Mouse (Mus musculus) testis, postnatal 14 days (tissue): Measurements from ENCODE around the gene Epha2.

ENCODE experiments used
- DNase-seq: peaks from one replicate; pipeline ENCODE4 v3.0.0; 2021; ENCODE audit warnings: low spot score

Epha2 gene

DNA sequence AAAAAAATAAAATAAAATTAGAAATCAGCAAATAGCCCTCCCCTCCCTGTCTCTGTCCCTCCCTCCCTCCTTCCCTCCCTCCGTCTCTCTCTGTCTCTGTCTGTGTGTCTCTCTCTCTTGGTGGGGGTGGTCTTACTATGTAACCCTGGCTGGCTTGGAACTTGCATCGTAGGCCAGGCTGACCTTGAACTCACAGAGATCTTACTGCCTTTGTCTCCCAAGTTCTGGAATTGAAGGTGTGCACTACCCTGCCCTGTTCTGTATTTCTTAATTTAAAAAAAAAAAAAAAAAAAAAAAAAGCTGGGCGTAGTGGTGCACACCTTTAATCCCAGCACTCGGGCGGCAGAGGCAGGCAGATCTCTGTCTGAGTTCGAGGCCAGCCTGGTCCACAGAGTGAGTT lies 21.3 kb upstream of the Epha2 start:
- no peak for DNase-seq

- no peak for DNase-seq
These were observed 20.6 kb upstream of the Epha2 start for GRCm38 (mm10) chr4:141280471-141280870.

GRCm38 (mm10) chr4:141281153-141281552 lies 19.9 kb upstream of the Epha2 start:
- no peak for DNase-seq

- no peak for DNase-seq
These were observed 19.5 kb upstream of the Epha2 start for GRCm38 (mm10) chr4:141281578-141281977.

GRCm38 (mm10) chr4:141282087-141282486 lies 19.0 kb upstream of the Epha2 start:
- DNase-seq = no peak

DNA sequence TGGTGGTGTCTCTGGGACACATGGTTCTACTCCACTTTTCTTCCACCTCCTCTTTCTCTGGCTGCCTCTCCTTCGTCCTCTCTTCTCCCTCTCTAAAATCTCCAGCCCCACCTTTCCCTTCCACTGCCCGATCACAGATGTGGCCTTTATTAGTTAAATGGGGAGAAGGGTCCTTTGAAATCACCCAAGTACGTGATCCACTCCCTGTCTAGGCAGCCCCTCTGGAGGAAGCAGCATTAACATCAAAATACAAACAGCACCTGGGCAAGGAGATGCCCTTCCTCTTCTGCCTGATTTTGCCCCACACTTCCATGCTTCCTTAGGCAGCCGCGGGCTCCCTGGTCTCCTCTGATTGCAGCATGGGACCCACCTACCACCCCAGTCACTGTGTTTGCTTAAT lies 18.4 kb upstream of the Epha2 start:
- DNase-seq = no peak

DNA sequence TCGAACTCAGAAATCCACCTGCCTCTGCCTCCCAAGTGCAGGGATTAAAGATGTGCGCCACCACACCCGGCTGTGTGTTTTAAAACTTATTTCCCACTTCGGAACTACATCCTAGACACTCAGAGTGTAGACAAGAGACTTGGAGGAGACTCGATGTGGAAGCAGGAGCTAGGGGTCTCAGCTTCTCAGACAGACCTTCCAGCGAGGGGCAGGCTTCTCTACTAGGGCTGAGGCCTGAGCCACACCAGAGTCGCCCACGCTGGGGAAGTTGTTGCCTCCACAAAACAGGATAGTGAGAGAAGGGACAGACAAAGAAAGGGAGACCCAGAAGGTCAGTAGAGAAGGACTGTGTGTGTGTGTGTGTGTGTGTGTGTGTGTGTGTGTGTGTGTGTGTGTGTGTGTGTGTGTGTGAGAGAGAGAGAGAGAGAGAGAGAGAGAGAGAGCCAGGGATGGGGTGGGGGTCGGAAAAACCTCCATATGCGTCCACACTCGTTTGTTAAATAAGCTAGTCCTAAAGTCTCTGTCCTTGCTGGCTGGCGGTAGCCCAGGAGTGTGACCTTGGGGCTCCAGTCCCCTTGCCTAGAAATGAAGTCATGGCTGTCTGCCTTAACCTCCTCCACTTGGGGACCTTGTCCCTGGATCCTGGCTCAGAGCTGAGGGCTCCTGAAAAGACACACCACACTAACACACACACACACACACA lies 17.7 kb upstream of the Epha2 start:
- DNase-seq = no peak

- no peak for DNase-seq
These were observed 17.1 kb upstream of the Epha2 start for GRCm38 (mm10) chr4:141283879-141284411.

DNA sequence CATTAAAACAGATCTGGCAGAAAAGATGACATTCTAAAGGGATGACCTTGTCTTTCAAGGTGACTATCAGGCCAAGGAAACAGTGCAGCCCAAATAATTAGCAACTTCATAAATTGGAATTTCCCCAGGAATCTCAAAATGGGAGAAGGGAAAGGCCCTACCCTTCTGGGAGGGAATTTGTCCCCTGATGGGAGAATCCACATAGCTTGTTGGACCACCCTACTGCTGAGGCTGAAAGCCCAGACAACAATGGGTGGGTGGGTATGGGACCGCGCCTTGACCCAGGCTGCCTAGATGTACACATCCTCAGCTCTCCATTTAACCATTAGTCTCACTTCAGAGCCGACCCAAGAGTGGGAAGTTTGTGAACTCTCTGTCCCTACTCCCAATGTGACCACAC lies 16.6 kb upstream of the Epha2 start:
- no peak for DNase-seq

DNA sequence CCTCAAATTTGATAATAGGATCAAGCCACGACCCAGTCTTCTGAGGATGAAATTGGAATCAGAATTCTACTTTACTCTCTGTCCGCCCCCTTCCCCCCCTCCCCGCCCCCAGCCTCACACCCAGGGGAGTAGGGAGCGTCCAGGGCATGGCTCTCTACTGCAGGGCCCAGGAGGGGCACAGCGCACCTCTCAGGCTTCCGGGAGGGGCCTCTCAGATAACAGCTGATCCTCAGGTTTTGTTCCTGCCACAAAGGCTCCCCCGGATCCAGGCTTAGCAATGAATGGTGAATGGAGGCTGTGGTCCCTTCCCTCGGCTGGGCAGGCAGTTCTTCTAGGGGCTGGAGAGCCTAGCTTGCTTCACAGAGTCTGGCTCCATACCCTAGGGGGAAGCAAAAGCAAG lies 15.9 kb upstream of the Epha2 start:
- DNase-seq = no peak

DNA sequence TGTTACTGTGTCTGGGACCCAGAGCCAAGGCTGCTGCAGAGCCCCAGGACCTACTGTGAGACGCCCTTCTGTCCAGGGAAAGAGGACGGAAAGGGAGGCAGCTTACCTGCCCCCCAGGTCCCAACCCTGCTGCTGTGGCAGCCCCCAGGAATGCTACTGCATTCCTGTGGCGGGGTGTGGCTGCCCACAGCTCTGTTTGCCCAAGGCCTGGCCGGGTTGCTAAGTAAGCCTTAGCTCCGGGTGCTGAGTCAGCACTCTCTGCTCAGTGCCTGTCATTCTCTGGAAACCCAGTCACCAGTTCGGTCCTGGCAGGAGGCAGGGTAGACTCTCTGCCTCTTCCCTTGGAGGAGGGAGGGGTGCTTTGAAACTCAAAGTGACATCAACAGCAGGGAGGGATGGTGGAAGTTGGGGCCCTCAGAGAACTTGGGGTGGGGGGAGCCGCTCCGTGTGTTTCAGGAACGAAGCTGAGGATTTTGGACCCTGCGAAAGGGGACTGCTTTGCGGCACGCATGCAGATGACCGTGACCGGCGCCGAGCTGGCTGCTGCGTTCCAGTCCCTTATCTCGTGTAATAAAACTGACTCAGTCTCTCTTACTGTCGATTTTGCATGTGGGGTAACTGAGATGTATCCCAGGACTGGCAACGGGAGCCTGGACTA lies 14.1 kb upstream of the Epha2 start:
- DNase-seq = no peak

GRCm38 (mm10) chr4:141287518-141288004 lies 13.5 kb upstream of the Epha2 start:
- no peak for DNase-seq

DNA sequence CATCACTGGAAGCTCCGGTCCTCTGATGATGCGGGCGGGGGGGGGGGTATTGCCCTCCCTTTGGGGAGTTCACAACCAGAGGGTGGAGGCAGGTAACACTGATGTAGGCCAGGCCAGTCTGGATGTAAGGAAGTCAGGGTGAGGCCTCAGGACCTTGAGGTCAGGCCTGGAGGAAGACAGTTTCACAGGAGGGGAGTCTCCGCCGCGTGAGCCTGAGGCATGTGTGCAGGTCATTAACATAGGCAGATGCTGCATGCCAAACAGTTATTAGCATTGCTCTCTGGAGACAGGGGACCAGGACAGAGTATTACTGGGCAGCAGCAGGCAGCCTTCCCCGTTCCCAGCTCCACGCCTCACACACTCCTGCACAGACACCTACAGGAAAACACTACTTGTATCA lies 12.9 kb upstream of the Epha2 start:
- DNase-seq = no peak

GRCm38 (mm10) chr4:141291571-141292375 lies 9.3 kb upstream of the Epha2 start:
- no peak for DNase-seq

DNA sequence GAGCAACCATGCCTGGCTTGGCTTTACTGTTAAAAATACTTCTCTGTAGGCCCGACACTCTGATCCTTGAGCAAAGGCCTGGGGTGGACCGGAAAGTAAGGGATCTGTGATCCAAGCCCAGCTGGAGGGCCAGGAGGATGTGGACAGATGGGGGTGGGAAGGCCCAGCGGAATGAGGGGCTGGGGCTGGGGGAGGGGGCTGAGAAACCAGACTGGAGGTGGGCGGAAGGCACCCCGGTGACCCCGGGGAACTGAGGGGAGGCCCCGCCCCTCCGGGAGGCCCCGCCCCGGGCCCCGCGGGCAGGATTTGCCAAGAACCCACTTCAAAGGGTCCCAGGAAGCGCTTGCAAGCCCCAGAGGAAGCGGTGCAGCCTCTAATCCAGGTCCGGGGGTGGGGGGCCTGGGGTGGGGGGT lies 5.3 kb upstream of the Epha2 start:
- DNase-seq = no peak

GRCm38 (mm10) chr4:141297934-141298333 lies 3.1 kb upstream of the Epha2 start:
- DNase-seq = no peak

DNA sequence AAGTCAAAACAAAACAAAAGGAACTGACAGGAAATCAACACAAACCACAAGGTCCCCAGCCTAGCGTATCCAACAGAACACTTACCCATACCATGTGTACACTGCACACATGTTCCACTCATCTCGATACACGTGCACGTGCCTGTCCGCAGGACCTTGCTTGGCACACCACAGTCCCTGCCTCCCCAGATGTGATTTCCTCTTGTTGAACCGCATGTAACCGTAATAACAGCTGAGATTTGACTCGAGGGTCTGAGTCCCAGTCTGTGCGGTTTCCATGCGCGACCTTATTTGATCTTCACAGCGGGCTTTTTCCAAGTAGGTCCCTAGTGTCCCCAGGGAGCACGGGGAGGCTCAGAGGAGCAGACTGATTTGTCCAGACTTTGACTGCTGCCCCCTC lies 1.7 kb upstream of the Epha2 start:
- no peak for DNase-seq

DNA sequence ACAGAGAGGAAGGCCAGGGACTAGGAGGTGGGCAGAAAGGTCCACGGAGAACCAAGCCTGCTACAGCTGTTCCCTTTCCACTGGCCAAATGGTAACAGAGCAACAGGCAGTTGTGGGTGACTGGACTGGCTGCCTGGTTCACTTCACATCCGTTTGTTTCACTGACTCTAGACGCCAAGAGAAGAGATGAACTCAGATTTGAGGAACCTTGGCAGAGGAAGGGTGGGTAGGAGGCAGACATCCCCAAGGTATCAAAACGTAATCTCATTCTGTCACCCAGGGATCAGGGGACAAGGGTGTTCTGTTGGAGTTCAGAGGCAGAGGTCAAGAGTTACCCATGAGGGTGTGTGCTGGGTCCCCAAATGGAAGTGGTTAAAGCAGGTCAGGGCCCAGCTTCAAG lies 844 bp upstream of the Epha2 start:
- DNase-seq = no peak

- DNase-seq = no peak
These were observed 769 bp downstream of the Epha2 start for GRCm38 (mm10) chr4:141301591-141302427.

- no peak for DNase-seq
These were observed 1.7 kb downstream of the Epha2 start for GRCm38 (mm10) chr4:141302428-141303401.
